Mouse (Mus musculus) myocyte (in vitro differentiated cells): ENCODE data around the gene Fgd4.

Experiments used
- E2F4 ChIP-seq: IDR thresholded peaks from one replicate; pipeline ENCODE4 v1.6.1; 2011; ENCODE audit warnings: mild to moderate bottlenecking, control low read depth, moderate library complexity; ENCODE audit not compliant: insufficient read depth
- POLR2A ChIP-seq: IDR thresholded peaks from one replicate; pipeline ENCODE4 v1.6.1; 2011; ENCODE audit warnings: low read depth, mild to moderate bottlenecking, control low read depth, moderate library complexity; ENCODE audit not compliant: insufficient read length
- SRF ChIP-seq: IDR thresholded peaks from one replicate; pipeline ENCODE4 v1.6.1; 2011; ENCODE audit warnings: low read depth; ENCODE audit not compliant: control insufficient read depth, insufficient read length
- USF1 ChIP-seq: IDR thresholded peaks from one replicate; pipeline ENCODE4 v1.6.1; 2011; ENCODE audit warnings: low read depth, mild to moderate bottlenecking, control low read depth, moderate library complexity

DNA sequence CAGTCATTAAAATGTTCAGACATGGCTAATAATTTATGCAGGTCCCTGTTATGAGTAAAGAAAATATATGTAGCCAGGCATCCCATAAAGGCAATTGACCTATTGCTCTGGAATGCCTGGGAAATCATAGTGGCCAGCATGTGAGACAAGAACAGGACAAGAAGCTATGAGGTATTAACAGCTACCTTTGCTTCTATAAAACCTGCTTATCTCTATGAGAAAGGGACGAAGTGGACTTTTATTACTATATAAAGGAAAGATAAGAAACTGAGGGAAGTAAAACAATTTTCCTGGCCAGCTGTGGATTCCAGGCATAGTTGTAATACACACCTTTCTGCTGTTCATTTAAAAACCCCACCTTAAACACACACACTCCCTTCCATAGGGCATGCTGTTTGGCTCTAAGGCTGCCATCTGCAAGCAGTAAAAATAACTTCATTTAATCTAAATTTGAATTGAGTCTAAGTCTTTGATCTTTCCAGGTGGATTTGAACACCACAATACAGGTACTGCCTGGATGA is 114.8 kb downstream of the Fgd4 start:
- TF ChIP-seq POLR2A (no peak), USF1 (no peak), SRF (no peak), E2F4 (no peak)
